ENCODE assay signal across 26 mouse cellular contexts in genomic region chr15:14137402-14137801, GRCm38 (mm10).
A peak's percentile ranks its signal among the peaks of the same experiment; 100 is the strongest.
DNase-seq lines count a peak whose midpoint lies in the region; ATAC-seq and TF ChIP-seq lines count a peak whose summit lies in the region.
"Had no signal": no experiment of that assay in that cellular context is flagged by ENCODE, and none has a peak within 500 bp of the region (broad histone marks: within the 10 kb centered on the region; RNA-seq: fewer than 3 reads in every experiment).

No protein-coding gene starts in this region.

- H3K9ac ChIP-seq in kidney, postnatal 0 days (ENCODE audit: low read depth, low read length) = no peak overlapping the region
- no peak overlapping the region for H3K9ac ChIP-seq in lung, embryonic 14.5 days
- H3K9ac ChIP-seq: embryonic facial prominence, embryonic 12.5 days; embryonic facial prominence, embryonic 15.5 days; forebrain, postnatal 0 days; heart, embryonic 13.5 days; hindbrain, embryonic 15.5 days had no signal

- H3K4me3 ChIP-seq in kidney, postnatal 0 days (replicated peaks; ENCODE audit: low read depth, low read length) = no peak overlapping the region
- no peak overlapping the region for H3K4me3 ChIP-seq in lung, embryonic 14.5 days (ENCODE audit: low read depth, low read length)
- H3K4me3 ChIP-seq: embryonic facial prominence, embryonic 12.5 days; embryonic facial prominence, embryonic 15.5 days; gastrocnemius, adult 2 months; heart, embryonic 13.5 days; hindbrain, embryonic 15.5 days had no signal

- no peaks in the 10 kb centered on the region for H3K27me3 ChIP-seq in kidney, postnatal 0 days (ENCODE audit: insufficient read depth, low read length)
- H3K27me3 ChIP-seq in lung, embryonic 14.5 days (ENCODE audit: insufficient read depth, low read length) = no peaks in the 10 kb centered on the region
- H3K27me3 ChIP-seq: embryonic facial prominence, embryonic 12.5 days; embryonic facial prominence, embryonic 15.5 days; heart, embryonic 13.5 days; hindbrain, embryonic 15.5 days had no signal

- peak; percentile 1 for DNase-seq in embryo, embryonic 10.5 days (ENCODE audit: low spot score)
- DNase-seq in embryo, embryonic 11 days = no peak
- DNase-seq in kidney, postnatal 0 days (ENCODE audit: low spot score) = no peak
- no peak for DNase-seq in kidney, postnatal 14 days
- DNase-seq in lung, embryonic 14.5 days = no peak
- DNase-seq in lung, postnatal 36 days = no peak
- DNase-seq in R1 (ENCODE audit: low read depth, low spot score) = peak; percentile 9
- no peak for DNase-seq in urinary bladder, postnatal 36 days (ENCODE audit: low spot score in 2 of 2)
- DNase-seq: adrenal gland, adult 8-10 months; adrenal gland, postnatal 25 days; cerebellum, adult 11-12 months; cerebellum, adult 8-10 months; cerebellum, postnatal 10 days; cerebellum, postnatal 36 days; forebrain, postnatal 0 days; gastrocnemius, adult 2 months; gastrocnemius, postnatal 14 days; heart, adult 11 months; heart, postnatal 14 days; heart, postnatal 4 days had no signal

- no peak overlapping the region for H3K27ac ChIP-seq in kidney, postnatal 0 days
- no peak overlapping the region for H3K27ac ChIP-seq in lung, embryonic 14.5 days (ENCODE audit: low read depth)
- H3K27ac ChIP-seq: embryonic facial prominence, embryonic 12.5 days; embryonic facial prominence, embryonic 15.5 days; gastrocnemius, adult 2 months; heart, embryonic 13.5 days; hindbrain, embryonic 15.5 days had no signal

- ATAC-seq in kidney, postnatal 0 days (replicated peaks; ENCODE audit: low FRiP score, low read depth) = no peak
- ATAC-seq in lung, embryonic 14.5 days (ENCODE audit: insufficient read depth) = no peak
- ATAC-seq: activated CD4-positive, CD25-positive, alpha-beta regulatory T cell, adult 4 months; forebrain, embryonic 14.5 days; forebrain, postnatal 0 days had no signal

- no peaks in the 10 kb centered on the region for H3K9me3 ChIP-seq in kidney, postnatal 0 days (replicated peaks; ENCODE audit: low read length)
- H3K9me3 ChIP-seq in lung, embryonic 14.5 days (ENCODE audit: low read depth, low read length) = no peaks in the 10 kb centered on the region
- H3K9me3 ChIP-seq: embryonic facial prominence, embryonic 12.5 days; embryonic facial prominence, embryonic 15.5 days; heart, embryonic 13.5 days; hindbrain, embryonic 15.5 days had no signal

- H3K4me1 ChIP-seq in kidney, postnatal 0 days (replicated peaks; ENCODE audit: insufficient read depth, low read length) = no peaks in the 10 kb centered on the region
- H3K4me1 ChIP-seq in lung, embryonic 14.5 days (ENCODE audit: insufficient read depth) = no peaks in the 10 kb centered on the region
- H3K4me1 ChIP-seq: embryonic facial prominence, embryonic 12.5 days; embryonic facial prominence, embryonic 15.5 days; heart, embryonic 13.5 days; hindbrain, embryonic 15.5 days had no signal

- no peak overlapping the region for H3K4me2 ChIP-seq in kidney, postnatal 0 days (ENCODE audit: low read length)
- no peak overlapping the region for H3K4me2 ChIP-seq in lung, embryonic 14.5 days
- H3K4me2 ChIP-seq: embryonic facial prominence, embryonic 12.5 days; embryonic facial prominence, embryonic 15.5 days; heart, embryonic 13.5 days; hindbrain, embryonic 15.5 days had no signal

- H3K36me3 ChIP-seq in kidney, postnatal 0 days (ENCODE audit: insufficient read depth, low read length) = no peaks in the 10 kb centered on the region
- H3K36me3 ChIP-seq in lung, embryonic 14.5 days (ENCODE audit: insufficient read depth) = no peaks in the 10 kb centered on the region
- H3K36me3 ChIP-seq: embryonic facial prominence, embryonic 12.5 days; embryonic facial prominence, embryonic 15.5 days; heart, embryonic 13.5 days; hindbrain, embryonic 15.5 days had no signal

- TF ChIP-seq CTCF in kidney, postnatal 0 days (IDR thresholded peaks at IDR 0.05; ENCODE audit: low read depth) = 0 out of 2 replicates have a peak, but pooled peaks have one; percentile 9
- TF ChIP-seq CTCF in lung, embryonic 14.5 days (IDR thresholded peaks at IDR 0.05; ENCODE audit: low read depth) = peak; percentile 18; the same call in 1 of the 2 replicates

Comparison
In these comparisons a context has a peak if more than half of its experiments do, and no peak if none do; other contexts are left out.
1. DNase-seq: peak in embryo, embryonic 10.5 days (single experiment) and R1 (single experiment); none in embryo, embryonic 11 days (single experiment), kidney, postnatal 0 days (single experiment), kidney, postnatal 14 days (single experiment), lung, embryonic 14.5 days (single experiment), lung, postnatal 36 days (single experiment) and urinary bladder, postnatal 36 days (0 of 2).